Mouse (Mus musculus): Measurements from ENCODE around the gene Ctsa.
"Not testable (repeated sequence)": the region's sequence is repeated elsewhere in the genome, so short reads cannot be mapped to it uniquely, and the experiment has no call there.

Gene Ctsa

GRCm38 (mm10) chr2:164856309-164857100, 23.8 kb downstream of the Ctsa start:
- DNase-seq, result no peak

GRCm38 (mm10) chr2:164857101-164857821, 24.6 kb downstream of the Ctsa start, which contains the start of gene Pltp:
TSS of gene Pltp (minus strand) at chr2:164857711.
- peak; percentile 26 for DNase-seq

DNA sequence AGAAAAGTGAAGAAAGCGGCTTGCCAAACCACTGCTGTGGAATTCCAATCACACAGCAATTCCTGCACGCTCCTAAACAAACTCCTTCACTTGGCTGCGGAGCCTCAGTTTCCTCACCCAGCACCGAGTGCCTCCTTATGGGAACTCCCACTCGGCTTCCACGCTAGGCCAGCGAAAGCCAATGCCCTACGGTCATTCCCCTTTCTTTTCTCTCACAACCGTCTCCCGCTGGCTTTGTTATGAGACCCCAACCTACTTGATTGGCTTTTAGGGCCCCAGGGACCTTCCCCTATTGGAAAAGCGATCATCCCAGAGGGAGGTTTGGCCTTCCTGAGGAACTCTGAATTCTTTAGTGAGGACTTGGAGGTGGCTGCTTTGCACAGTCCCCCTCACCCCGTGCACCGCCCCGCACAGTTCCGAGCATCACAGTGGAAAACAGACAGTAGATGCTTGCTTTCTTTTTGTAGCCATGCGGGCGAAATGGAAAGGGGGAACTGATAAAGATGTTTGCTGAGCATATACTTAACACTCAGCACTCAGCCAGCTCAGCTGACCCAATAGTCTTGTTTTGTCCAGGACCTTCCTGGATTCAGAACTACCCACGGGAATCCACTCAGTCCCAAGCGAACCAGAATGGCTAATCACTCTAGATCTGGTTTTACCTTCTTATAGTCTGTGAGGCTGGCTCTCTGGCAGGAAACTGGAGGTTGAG, 25.3 kb downstream of the Ctsa start:
- DNase-seq, result no peak

GRCm38 (mm10) chr2:164859155-164859554, 26.5 kb downstream of the Ctsa start:
- no peak for DNase-seq

GRCm38 (mm10) chr2:164859640-164860432, 27.2 kb downstream of the Ctsa start:
- DNase-seq, result no peak

GRCm38 (mm10) chr2:164861094-164861493, 28.4 kb downstream of the Ctsa start:
- DNase-seq, result no peak

DNA sequence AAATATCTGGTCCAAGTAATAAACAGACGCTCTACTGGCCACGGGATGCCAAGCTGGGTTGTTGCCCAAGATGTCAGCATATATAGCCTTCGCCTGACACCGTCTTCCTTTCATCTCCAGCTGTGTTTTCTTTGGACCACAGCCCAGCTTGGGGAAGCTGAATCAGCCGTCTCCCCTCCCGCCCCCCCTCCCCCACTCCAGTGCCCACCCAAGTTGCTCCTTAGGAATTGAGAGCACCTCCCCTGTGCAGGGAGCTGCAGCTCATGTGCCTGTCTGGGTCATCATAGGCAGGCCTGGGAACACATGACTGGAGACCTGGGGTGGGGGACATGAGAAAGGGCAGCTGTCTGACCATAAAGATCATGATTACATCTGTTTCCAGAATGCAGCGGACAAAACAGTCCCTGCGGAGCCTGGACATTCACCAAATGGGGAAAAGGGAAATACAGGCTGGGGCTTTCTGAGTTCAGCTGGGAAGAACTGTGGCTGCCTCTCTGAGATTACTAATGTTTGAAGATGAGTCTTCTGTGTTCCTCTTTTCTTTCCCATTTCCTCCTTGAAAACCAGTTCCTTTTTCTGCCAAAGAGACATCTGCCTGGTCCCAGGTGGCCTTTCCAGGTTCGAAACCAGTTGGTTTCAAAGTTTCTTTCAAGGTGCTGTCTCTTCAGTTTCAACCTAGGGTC, 29.6 kb downstream of the Ctsa start:
- DNase-seq, result no peak

GRCm38 (mm10) chr2:164863411-164863810, 30.7 kb downstream of the Ctsa start:
- DNase-seq, result not testable (repeated sequence)

GRCm38 (mm10) chr2:164864593-164864992, 31.9 kb downstream of the Ctsa start:
- DNase-seq, result no peak

DNA sequence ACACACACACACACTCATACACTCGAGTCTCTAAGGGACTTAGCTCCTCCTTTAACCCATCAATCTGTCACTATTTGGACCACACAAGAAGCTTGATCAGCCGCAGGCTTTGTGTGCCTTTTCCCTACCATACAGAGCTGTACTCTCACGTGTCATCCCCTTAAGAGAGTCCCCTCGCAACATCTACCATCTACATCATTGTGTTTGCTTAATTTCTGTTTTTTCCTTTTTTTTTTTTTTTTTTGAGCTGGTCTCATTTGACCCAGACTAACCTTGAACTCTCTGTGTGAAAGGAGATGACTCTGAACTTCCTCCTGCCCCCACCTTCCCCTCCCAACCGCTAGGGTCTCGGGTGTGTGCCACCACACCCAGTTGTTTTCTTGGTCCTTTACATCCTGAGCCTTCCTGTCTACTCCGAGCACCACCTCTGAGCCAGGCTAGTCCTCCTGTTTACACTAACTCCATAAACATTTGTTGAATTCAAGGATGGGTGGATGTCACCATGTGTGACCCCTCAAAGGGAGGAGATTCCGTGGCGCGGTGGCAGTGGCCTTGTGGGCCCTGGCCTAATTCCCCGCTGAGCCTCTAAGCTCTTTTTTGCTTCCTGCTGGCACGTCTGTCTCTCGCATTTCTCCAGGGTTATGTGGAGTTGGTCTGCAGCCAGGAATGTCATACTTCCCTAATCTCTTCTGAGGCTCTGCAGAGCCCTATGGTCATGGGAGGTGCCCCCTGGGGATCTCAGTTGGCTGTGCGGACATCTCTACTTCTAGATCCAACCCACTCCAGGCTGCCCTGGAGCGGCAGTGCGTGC, 34.3 kb downstream of the Ctsa start:
- no peak for DNase-seq

DNA sequence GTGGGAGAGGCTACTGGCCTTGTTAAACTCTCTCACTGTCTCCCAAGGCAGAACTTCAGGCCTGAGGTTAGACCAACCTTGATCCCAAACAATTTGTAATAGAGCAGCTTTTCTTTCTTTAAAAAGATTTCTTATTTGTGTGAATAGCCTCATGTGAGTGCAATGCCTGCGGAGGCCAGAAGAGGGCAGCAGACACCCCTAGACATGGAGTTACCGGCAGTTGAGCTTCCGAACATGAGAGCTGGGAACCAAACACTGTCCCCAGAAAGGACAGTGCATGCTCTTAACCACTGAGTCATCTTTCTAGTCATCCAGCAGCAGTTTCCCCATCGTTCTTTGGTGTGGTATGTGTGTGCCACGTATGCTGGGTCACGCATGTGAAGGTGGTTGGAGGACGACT, 34.9 kb downstream of the Ctsa start:
- DNase-seq, result no peak

DNA sequence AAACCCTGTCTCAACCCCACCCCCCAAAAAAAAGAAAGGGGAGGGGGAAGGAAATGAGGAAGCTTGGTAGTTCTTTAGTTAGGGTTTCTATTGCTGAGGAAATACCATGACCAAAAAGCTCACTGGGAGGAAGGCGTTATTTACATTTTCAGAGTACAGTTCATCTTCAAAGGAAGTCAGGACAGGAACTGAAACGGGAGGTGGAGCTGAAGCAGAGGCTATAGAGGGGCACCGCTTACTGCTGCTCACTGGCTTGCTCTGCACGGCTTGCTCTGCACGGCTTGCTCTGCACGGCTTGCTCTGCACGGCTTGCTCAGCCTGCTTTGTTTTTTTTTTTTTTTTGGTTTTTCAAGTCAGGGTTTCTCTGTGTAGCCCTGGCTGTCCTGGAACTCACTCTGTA, 35.8 kb downstream of the Ctsa start:
- DNase-seq, result no peak

DNA sequence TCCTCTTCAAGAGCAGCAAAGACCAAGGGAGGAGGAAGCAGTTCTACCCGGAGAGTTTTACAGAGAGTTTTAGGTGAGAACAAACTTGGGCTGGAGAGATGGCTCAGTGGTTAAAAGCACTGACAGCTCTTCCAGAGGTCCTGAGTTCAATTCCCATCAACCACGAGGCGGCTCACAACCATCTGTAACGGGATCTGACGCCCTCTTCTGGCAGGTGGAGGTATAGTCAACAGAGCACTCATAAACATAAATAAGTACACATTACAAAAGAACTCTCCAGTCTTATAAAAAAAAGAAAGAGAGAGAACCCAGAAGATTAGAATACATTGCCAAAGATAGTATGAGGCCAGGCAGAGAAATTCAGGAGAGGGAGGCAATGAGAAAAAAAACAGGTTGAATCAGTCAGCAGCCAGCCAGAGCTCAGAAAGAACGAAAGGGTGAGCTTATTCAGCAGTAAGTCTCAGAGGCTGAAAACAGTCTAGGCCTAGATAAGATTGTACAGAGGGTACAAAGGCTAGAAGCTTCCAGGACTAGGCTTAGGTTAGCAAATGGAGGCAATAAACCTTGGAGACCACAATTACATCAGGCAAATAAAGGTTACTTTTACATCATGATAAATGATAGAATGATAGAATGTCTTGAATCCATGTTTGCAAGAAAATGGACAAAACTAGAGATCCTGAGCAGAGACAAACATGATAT, 39.1 kb downstream of the Ctsa start:
- DNase-seq, result no peak

DNA sequence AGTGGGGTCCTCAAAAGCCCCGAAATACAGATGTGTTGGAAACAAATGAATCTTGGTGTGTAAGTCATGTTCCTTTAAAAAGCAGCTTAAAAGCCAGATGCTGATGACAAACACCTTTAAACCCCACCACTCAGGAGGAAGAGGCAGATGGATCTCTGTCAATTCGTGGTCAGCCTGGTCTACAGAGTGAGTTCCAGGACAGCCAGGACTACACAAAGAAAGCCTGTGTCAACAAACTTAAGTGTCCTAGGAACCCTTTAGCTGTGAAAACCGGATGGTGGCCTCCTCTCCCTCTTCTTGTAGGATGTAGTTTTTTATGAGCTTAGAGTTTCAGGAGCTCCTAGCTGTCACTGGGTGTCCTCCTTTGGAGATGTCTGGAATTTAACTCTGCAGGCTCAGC, 40.9 kb downstream of the Ctsa start:
- no peak for DNase-seq

GRCm38 (mm10) chr2:164874239-164874769, 41.6 kb downstream of the Ctsa start:
- DNase-seq, result no peak

- not testable (repeated sequence) for DNase-seq
Observed at GRCm38 (mm10) chr2:164875648-164876047, 43.0 kb downstream of the Ctsa start.

DNA sequence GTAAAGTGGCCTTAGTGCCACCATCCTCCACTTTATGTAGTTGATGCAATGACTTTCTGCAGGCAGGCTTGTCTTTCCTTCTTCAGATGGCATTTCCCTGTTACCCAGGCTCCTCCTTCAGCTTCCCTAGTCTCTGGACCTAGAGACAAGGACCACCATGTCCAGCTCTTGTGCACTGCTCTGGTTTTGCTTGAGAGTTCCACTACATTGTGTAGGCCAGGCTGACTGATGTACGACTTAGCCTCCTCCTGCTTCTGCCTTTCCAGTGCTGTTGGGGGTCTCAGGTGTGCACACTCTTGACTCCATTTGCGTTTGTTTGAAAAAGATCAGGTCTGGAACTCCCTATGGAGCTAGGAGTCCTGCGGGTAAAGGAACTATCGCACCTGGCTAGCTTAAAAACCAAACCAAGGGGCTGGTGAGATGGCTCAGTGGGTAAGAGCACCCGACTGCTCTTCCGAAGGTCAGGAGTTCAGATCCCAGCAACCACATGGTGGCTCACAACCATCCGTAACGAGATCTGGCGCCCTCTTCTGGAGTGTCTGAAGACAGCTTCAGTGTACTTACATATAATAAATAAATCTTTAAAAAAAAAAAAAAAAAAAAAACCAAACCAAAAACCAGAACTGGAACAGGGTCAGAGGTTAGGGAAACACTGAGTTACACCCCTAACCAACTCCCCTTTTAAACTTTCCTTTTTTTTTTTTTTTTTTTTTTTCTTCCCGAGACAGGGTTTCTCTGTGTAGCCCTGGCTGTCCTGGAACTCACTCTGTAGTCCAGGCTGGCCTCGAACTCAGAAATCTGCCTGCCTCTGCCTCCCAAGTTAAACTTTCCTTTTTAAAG, 44.9 kb downstream of the Ctsa start:
- DNase-seq, result not testable (repeated sequence)

DNA sequence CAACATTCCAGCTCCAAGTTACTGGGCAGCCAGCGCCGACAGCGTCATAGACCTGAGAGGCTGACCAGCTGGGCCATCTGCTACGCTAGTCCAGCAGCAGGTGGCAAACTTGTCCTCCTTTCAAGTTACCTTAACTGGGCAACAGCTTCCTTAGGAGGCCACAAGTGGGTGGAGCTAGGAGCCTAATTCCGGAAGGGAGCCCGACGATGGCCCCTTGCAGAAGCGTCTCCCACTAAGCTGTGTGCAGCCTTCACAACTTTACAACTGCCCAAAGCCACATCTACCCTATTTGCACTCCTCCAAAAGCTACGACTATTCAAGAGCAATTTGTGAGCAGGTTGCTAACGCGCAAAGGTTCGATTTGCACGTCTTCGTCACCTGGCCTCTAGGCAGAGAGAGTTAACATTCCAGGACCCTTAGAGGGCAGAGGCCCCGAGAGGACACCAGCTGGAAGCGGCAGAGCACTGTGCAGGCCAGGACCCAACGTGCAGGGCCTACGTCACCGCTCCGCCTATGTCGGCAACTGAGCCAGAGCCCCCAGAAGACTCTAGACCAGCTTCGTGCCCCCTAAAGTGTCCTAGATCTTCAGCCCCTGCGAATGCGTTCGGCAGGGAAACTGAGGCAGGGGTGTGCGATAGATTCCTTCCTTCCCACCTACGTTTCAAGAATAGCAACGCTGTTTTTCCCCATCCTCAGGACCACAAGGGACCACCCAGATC, 46.0 kb downstream of the Ctsa start:
- DNase-seq, result peak; percentile 54

GRCm38 (mm10) chr2:164879228-164879567, 46.5 kb downstream of the Ctsa start, which contains the start of gene Pcif1:
TSS of gene Pcif1 (plus strand) at chr2:164879304.
- peak; percentile 95 for DNase-seq
